Mouse (Mus musculus) cerebellum, adult 2 months (tissue): ENCODE results near the gene Ccdc62. TPM values are rescaled to one million over a fixed set of nuclear protein-coding genes. Genes with fewer than 3 reads are reported as not detected.

Experiments
- DNase-seq, 2 experiments: peaks; one replicate each; pipeline ENCODE4 v3.0.0; 2021
- H3K27ac ChIP-seq: fragments of 200-500 bp; 2 replicates; pipeline ENCODE4 v1.5.1; 2012; ENCODE audit warnings: low read length, control low read depth, inconsistent platforms; ENCODE audit not compliant: insufficient read depth
- H3K27me3 ChIP-seq: fragments of 200-500 bp; 2 replicates; pipeline ENCODE4 v1.6.1; 2012; ENCODE audit warnings: inconsistent platforms, mild to moderate bottlenecking, low read length, moderate library complexity; ENCODE audit not compliant: control insufficient read depth, insufficient read depth
- H3K4me1 ChIP-seq: fragments of 200-500 bp; 2 replicates; pipeline ENCODE4 v1.6.1; 2011; ENCODE audit warnings: low read length; ENCODE audit not compliant: control insufficient read depth, insufficient read depth
- H3K4me3 ChIP-seq: fragments of 200-500 bp; replicated peaks from 2 replicates; pipeline ENCODE3; 2011; ENCODE audit warnings: mild to moderate bottlenecking, low read depth, low read length, control low read depth; ENCODE audit not compliant: insufficient read depth
- CTCF ChIP-seq: fragments of 200-500 bp; IDR thresholded peaks from 2 replicates; pipeline ENCODE4 v1.5.1; 2011; ENCODE audit warnings: low read depth, mild to moderate bottlenecking, control low read depth, low read length, moderate library complexity, borderline replicate concordance; ENCODE audit not compliant: insufficient read depth
- POLR2A ChIP-seq: fragments of 200-500 bp; IDR thresholded peaks from 2 replicates; pipeline ENCODE4 v1.6.1; 2011; ENCODE audit warnings: low read length, control low read depth, borderline replicate concordance; ENCODE audit not compliant: insufficient read depth
- WGBS: fragments of 180-500 bp; shearing (Covaris S2); methylation state at CpG from one replicate; pipeline ENCODE4 v1.1.7; 2018; 5-methylcytosine and 5-hydroxymethylcytosine counted together
- polyA plus RNA-seq: library from polyadenylated mRNA; depleted of rRNA; stranded (reverse); fragments of >200 nt; gene quantifications from 2 replicates; pipeline ENCODE4 v1.2.3, GENCODE M21; 2012

The Ccdc62 gene
- polyA plus RNA-seq, 1 experiment: 5.8 TPM

DNA sequence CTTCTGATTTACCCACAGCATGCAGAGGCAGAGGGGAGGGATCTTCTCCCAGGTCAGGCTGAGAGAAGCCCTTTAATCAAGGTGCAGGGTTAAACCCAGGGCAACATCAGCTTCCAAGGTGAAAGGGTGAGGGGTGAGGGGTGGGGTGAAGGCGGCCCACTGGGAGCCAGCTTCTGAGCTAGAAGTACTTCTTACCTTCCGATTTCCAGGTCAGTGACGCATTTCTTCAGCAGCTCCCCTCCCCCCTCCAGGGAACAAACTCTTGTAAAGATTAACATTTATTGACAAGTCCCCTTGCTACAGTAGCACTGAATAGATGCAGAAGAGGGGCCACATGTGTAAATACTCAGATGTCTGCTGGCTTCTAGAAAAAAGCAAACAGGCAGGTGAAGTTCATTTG, 46.8 kb downstream of the Ccdc62 start:
- H3K27ac ChIP-seq: no peak overlapping the region
- WGBS: 87% methylated on average over 3 of the region's 3 CpGs
- TF ChIP-seq POLR2A (no peak), CTCF (no peak)
- no peak overlapping the region for H3K4me3 ChIP-seq
- H3K27me3 ChIP-seq: no peaks in the 10 kb centered on the region
- no peak for DNase-seq
- H3K4me1 ChIP-seq: peaks cover 26% of the 10 kb centered on the region

DNA sequence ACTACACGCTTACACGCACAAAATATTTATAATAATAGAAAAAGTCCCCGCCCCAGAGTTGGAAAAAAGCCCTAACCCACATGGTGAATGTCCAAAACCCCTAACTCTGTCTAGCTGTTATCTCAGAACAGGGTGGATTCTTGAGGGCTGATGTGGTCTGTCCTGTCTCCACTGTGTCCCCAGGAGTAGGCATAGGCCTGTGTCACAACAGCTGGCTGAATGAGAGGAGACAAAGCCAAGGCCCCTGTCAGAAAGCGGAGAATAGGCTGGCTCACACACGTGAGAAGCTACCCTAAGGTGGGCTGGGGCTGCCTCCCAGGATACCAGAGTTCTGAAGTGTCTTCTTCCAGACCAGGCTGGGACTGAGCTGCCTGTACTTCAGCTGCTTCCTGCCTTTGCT, 47.7 kb downstream of the Ccdc62 start:
- TF ChIP-seq CTCF: no peak
- no peak for TF ChIP-seq POLR2A
- Histone ChIP-seq H3K4me3 (no peak overlapping the region), H3K4me1 (peaks cover 26% of the 10 kb centered on the region), H3K27me3 (no peaks in the 10 kb centered on the region), H3K27ac (no peak overlapping the region)
- 49% methylated on average over 5 of the region's 5 CpGs for WGBS
- DNase-seq: peak in 1 of 2 experiments; percentile 14

DNA sequence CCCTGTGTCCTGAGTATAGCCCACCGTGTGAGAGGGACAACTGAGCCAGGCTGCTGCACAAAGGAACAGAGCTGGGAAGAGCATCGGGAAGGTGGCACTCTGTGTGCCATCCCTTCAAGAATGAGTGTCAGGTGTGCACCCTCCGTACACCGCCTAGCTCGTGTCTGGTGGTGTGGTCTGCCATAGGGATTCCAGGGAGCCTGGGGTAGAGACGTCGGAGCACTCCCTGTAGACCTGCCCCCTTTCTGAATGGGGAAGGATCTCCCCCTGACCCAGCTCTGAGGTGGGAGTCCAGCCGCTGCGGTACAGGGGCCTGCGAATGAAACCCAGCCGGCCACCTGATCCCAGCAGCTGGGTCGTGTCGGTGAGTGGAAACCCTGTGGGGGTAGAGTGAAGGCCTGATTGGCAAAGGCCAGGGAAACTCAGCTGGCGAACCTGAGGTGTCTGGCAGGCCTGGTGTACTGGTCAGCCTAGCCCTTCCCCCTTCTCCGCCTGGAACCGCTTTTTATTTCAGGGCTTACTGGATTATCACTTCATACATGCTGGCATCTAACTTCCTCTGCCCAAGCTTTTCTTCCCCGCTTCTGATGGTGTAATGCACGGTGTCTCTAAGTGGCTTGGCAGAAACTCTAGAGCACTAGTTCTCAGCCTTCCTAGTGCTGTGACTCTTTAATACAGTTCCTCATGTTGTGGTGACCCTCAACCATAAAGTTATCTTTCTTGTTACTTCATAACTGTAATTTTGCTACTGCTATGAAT, 48.9 kb downstream of the Ccdc62 start:
- H3K4me3 ChIP-seq: no peak overlapping the region
- no peak for TF ChIP-seq CTCF
- no peak for TF ChIP-seq POLR2A
- no peak overlapping the region for H3K27ac ChIP-seq
- H3K4me1 ChIP-seq: peaks cover 26% of the 10 kb centered on the region
- H3K27me3 ChIP-seq: no peaks in the 10 kb centered on the region
- 29% methylated on average over 18 of the region's 18 CpGs for WGBS
- DNase-seq: peak in 1 of 2 experiments; percentile 27

DNA sequence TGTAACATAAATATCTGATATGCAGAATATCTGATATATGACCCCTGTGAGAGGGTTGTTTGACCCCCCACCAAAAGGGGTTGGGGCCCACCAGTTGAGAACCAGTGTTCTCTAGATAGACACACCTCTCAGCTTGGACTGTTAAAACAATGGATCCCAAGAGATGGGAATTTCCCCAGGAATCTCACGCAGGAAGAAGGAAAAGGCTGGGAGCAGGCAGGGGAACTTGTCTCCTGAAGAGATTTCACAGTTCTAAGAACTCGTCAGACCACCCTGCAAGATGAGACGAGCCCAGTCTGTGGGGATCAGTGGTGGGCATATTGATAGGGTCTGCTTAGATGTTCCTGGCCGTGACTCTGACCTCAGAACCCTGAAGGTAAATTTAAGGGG, 49.5 kb downstream of the Ccdc62 start:
- peaks cover 26% of the 10 kb centered on the region for H3K4me1 ChIP-seq
- H3K4me3 ChIP-seq: no peak overlapping the region
- TF ChIP-seq POLR2A: no peak
- no peak for TF ChIP-seq CTCF
- no peak overlapping the region for H3K27ac ChIP-seq
- no peaks in the 10 kb centered on the region for H3K27me3 ChIP-seq
- WGBS: 71% methylated on average over 4 of the region's 4 CpGs
- no peak for DNase-seq

DNA sequence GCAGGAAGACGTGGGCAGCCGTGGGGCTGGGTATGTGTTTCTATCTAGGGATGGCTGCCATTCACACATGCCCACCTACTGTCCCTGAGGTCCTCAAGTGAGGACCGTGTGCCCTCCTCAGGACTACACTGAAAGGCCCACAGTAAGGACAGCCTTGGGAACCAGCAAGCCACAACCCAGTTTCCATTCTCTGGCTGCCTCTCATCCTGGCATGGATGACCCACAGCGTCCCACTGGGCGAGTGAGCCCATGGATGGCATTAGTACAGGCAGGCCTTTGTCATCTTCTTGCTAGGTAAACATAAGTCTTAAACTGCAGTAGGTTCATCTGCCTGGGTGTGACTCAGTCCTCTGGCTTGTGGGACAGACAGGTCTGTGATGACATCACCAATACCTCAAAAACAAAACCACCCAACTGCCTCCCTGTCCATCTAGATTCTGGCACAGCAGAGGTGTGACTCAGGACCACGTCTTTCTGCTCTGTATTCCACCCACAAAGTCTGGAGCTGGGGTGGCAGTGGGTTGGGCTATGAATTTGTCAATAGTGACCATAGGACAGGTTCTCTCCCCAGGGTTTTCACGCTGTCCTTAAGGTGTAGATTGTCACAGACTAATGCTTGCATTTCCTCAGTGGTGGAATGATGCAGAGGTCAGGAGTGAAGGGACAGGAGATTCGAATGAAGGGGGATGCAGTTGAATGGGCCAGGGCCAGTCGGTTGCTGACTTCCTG, 50.2 kb downstream of the Ccdc62 start:
- Histone ChIP-seq H3K4me3 (no peak overlapping the region), H3K27ac (peak overlapping the region; percentile 68), H3K4me1 (peaks cover 30% of the 10 kb centered on the region), H3K27me3 (no peaks in the 10 kb centered on the region)
- DNase-seq: peak; percentile 37 to 60
- WGBS: 35% methylated on average over 9 of the region's 9 CpGs
- TF ChIP-seq POLR2A: no peak
- TF ChIP-seq CTCF: no peak

DNA sequence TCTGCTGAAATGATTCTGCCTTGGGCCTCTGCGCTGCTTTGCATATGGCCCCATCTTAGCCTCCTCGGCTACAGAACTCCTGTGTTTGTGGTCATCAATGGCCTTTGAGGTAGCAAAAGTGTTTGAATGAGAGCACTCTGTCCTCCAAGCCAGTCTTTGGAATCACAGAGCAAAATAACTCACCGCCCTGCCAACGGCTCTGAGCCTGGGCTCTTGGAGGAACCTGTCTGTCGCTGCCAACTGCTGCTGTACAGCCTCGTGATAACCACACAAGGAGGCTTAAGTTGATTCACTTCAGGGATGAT, 50.7 kb downstream of the Ccdc62 start:
- H3K4me3 ChIP-seq: no peak overlapping the region
- H3K27ac ChIP-seq: peak overlapping the region; percentile 68
- TF ChIP-seq CTCF (no peak), POLR2A (no peak)
- H3K4me1 ChIP-seq: peaks cover 33% of the 10 kb centered on the region
- H3K27me3 ChIP-seq: no peaks in the 10 kb centered on the region
- DNase-seq: no peak
- 30% methylated on average over 6 of the region's 6 CpGs for WGBS

DNA sequence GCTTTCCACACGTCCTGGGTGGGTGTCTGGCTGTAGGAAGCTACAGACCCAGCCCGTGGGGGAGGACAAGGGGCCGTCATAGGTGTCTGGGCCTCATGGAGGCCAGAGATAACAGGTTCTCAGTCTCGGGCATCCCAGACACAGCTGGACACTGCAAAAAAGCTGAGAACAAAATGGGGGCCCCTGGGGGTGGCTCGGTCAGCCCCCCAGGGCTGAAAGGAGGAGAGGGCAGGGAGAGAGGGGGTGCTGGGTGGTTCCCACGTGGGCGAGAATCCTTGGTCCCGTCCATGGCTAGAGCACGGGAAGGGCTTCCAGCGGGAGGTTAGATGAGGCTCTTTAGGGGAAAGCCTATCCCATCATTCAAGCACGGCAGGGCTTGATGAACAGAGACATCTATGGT, 52.4 kb downstream of the Ccdc62 start:
- DNase-seq: peak in 1 of 2 experiments; percentile 6
- TF ChIP-seq CTCF (no peak), POLR2A (no peak)
- Histone ChIP-seq H3K4me3 (no peak overlapping the region), H3K27me3 (no peaks in the 10 kb centered on the region), H3K27ac (no peak overlapping the region), H3K4me1 (peaks cover 35% of the 10 kb centered on the region)
- WGBS: 81% methylated on average over 11 of the region's 11 CpGs

DNA sequence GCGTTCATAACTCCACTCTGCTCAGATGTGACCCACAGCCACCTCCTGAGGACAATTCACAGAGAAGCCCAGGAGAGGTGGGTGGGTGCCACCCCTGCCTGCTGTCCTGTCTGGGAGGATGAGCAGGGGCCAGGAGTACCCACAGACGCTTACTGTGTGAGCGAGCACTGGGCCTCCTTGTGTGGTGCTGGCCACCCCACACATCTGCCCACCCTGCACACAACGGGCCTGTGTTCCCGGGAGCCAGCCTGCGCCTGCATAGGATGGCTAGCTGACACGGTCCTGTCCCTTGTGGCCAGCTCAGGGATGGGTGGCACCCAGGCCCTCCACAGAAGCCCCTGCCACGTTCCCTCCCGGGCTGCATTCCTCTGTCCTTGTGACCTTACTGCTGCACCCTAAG, 55.0 kb downstream of the Ccdc62 start:
- H3K27me3 ChIP-seq: no peaks in the 10 kb centered on the region
- peaks cover 24% of the 10 kb centered on the region for H3K4me1 ChIP-seq
- peak in 1 of 2 experiments; percentile 12 for DNase-seq
- WGBS: 54% methylated on average over 9 of the region's 9 CpGs
- no peak overlapping the region for H3K4me3 ChIP-seq
- TF ChIP-seq POLR2A (no peak), CTCF (no peak)
- H3K27ac ChIP-seq: no peak overlapping the region
